Mouse (Mus musculus) layer of hippocampus, postnatal 14 days (tissue): ENCODE data around the gene Mtrex. TPM values are rescaled to one million over a fixed set of nuclear protein-coding genes. Genes with fewer than 3 reads are reported as not detected.

Source experiments
- DNase-seq, 2 experiments: peaks; one replicate each; pipeline ENCODE4 v3.0.0; 2021 to 2022; ENCODE audit warnings: low spot score in 2 of 2, mixed read lengths in 1 of 2
- total RNA-seq, 2 experiments: library from RNA; stranded (reverse); gene quantifications; 2 replicates each; pipeline ENCODE4 v1.2.3; 2021

Gene Mtrex
- total RNA-seq, 2 experiments from 2014 or later = 40.2 to 42.4 TPM

- no peak for DNase-seq
These were observed 55.5 kb downstream of the Mtrex start for GRCm38 (mm10) chr13:112871500-112872266.

- DNase-seq = no peak
These were observed 57.0 kb downstream of the Mtrex start for GRCm38 (mm10) chr13:112870039-112870690.

GRCm38 (mm10) chr13:112867381-112867780 is 59.8 kb downstream of the Mtrex start:
- no peak for DNase-seq

- no peak for DNase-seq
These were observed 60.4 kb downstream of the Mtrex start for GRCm38 (mm10) chr13:112866782-112867181.

GRCm38 (mm10) chr13:112862978-112863677 is 64.1 kb downstream of the Mtrex start:
- no peak for DNase-seq

- no peak for DNase-seq
These were observed 64.9 kb downstream of the Mtrex start for GRCm38 (mm10) chr13:112862342-112862741.

- DNase-seq = no peak
These were observed 65.3 kb downstream of the Mtrex start for GRCm38 (mm10) chr13:112861825-112862306.

GRCm38 (mm10) chr13:112860911-112861310 is 66.3 kb downstream of the Mtrex start:
- no peak for DNase-seq

GRCm38 (mm10) chr13:112860370-112860769 is 66.8 kb downstream of the Mtrex start:
- no peak for DNase-seq

- no peak for DNase-seq
These were observed 67.5 kb downstream of the Mtrex start for GRCm38 (mm10) chr13:112859574-112860134.

GRCm38 (mm10) chr13:112857921-112858320 is 69.3 kb downstream of the Mtrex start:
- DNase-seq = no peak

- no peak for DNase-seq
These were observed 72.8 kb downstream of the Mtrex start for GRCm38 (mm10) chr13:112854402-112854801.

- no peak for DNase-seq
These were observed 73.4 kb downstream of the Mtrex start for GRCm38 (mm10) chr13:112853710-112854316.

GRCm38 (mm10) chr13:112845931-112846330 is 81.3 kb downstream of the Mtrex start:
- no peak for DNase-seq

- peak in 1 of 2 experiments; percentile 17 for DNase-seq
These were observed 86.7 kb downstream of the Mtrex start for GRCm38 (mm10) chr13:112840241-112841087.

- DNase-seq = no peak
These were observed 88.5 kb downstream of the Mtrex start for GRCm38 (mm10) chr13:112838562-112839232.

- DNase-seq = no peak
These were observed 89.5 kb downstream of the Mtrex start for GRCm38 (mm10) chr13:112837621-112838155.

GRCm38 (mm10) chr13:112836951-112837350 is 90.2 kb downstream of the Mtrex start:
- no peak for DNase-seq

GRCm38 (mm10) chr13:112835113-112835512 is 92.1 kb downstream of the Mtrex start:
- no peak for DNase-seq
